Mouse (Mus musculus) embryonic facial prominence, embryonic 13.5 days (tissue): Measurements from ENCODE around the gene Rin3. TPM values are rescaled to one million over a fixed set of nuclear protein-coding genes. Genes with fewer than 3 reads are reported as not detected.

Experiments
- ATAC-seq: fragments of 200-750 bp; cut with Nextera tagmentation; 2 replicates; pipeline ENCODE4 v1.8.0; 2017; ENCODE audit warnings: low read depth; ENCODE audit not compliant: insufficient number of reproducible peaks, insufficient read depth, low FRiP score, low TSS enrichment
- H3K27ac ChIP-seq: fragments of 300-500 bp; sonication (generic); 2 replicates; pipeline ENCODE4 v1.5.1; 2015; ENCODE audit warnings: moderate library complexity, mild to moderate bottlenecking, inconsistent platforms
- H3K27me3 ChIP-seq: fragments of 300-500 bp; sonication (generic); 2 replicates; pipeline ENCODE4 v1.6.1; 2015; ENCODE audit warnings: mild to moderate bottlenecking, inconsistent platforms
- H3K36me3 ChIP-seq: fragments of 300-500 bp; sonication (generic); 2 replicates; pipeline ENCODE4 v1.6.1; 2015; ENCODE audit warnings: mild to moderate bottlenecking, inconsistent platforms
- H3K4me1 ChIP-seq: fragments of 300-500 bp; sonication (generic); 2 replicates; pipeline ENCODE4 v1.6.1; 2015; ENCODE audit warnings: inconsistent platforms
- H3K4me2 ChIP-seq: fragments of 300-500 bp; sonication (generic); 2 replicates; pipeline ENCODE4 v1.6.1; 2015; ENCODE audit warnings: moderate library complexity, mild to moderate bottlenecking, inconsistent platforms
- H3K4me3 ChIP-seq: fragments of 300-500 bp; sonication (generic); 2 replicates; pipeline ENCODE4 v1.5.1; 2015; ENCODE audit warnings: mild to moderate bottlenecking, inconsistent platforms
- H3K9ac ChIP-seq: fragments of 300-500 bp; sonication (generic); 2 replicates; pipeline ENCODE4 v1.6.1; 2015; ENCODE audit warnings: mild to moderate bottlenecking, inconsistent platforms
- H3K9me3 ChIP-seq: fragments of 300-500 bp; sonication (generic); 2 replicates; pipeline ENCODE4 v1.6.1; 2016; ENCODE audit warnings: inconsistent platforms
- WGBS: fragments of 180-500 bp; shearing (Covaris S2); methylation state at CpG from one replicate; pipeline ENCODE4 v1.1.7; 2015; ENCODE audit warnings: mixed read lengths; 5-methylcytosine and 5-hydroxymethylcytosine counted together
- polyA plus RNA-seq: library from polyadenylated mRNA; unstranded; fragments of >200 nt; fragmentation: Nextera tagmentation; extraction: Ambion mirVana; gene quantifications from 2 replicates; pipeline ENCODE4 v1.2.1, GENCODE M21; 2015

Rin3 gene
- polyA plus RNA-seq, 1 experiment from 2014 or later: 6.1 TPM

DNA sequence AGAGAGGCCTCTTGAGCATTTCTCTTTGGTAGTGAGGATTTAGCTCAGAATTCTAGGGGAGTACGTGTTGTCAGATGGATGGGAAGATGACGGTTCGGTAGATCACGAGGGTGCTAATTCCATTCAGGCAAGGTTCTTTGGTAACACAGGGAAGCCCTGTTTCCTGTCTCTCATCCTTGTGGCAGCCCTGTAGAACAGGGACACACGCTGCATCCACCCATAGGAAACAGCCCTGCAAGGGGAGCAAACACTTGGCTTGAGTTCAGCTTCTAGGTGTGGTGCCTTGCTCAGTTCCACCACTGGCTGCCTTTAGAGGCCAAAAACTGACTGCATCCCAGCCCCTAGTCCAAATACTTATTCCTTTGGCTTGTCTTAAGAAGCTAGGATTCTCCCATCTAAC lies 39.0 kb downstream of the Rin3 start:
- WGBS: 85% methylated on average over 5 of the region's 5 CpGs
- no peak for ATAC-seq

DNA sequence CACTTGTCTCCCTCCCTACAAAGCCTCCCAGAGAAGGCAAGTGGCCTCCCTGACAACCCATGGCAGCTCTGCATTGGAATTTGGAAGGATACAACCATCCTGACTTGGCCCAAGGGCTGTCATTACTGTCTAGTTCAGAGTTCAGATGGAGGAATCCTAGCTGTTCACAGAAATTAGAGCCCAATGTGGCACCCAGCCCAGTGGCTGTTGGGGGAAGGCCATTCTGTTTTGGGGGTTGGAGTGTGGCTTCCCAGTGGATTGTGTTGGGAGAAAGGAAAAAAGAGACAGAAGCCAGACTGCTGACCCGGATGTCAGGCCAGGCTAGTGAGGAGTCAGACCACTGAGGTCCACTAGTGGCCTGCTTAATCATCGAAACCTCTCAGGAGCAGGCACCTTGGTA lies 40.5 kb downstream of the Rin3 start:
- ATAC-seq: no peak
- Histone ChIP-seq H3K9ac (no peak overlapping the region), H3K27ac (peak overlapping the region; percentile 71), H3K4me3 (no peak overlapping the region), H3K4me1 (peaks cover 11% of the 10 kb centered on the region), H3K9me3 (no peaks in the 10 kb centered on the region), H3K27me3 (no peaks in the 10 kb centered on the region), H3K36me3 (no peaks in the 10 kb centered on the region), H3K4me2 (no peak overlapping the region)
- WGBS: 95% methylated on average over 2 of the region's 2 CpGs

More for the DNA sequence above, 39.0 kb downstream of the Rin3 start:
- Histone ChIP-seq H3K9me3 (no peaks in the 10 kb centered on the region), H3K27ac (no peak overlapping the region), H3K27me3 (no peaks in the 10 kb centered on the region), H3K4me3 (no peak overlapping the region), H3K9ac (no peak overlapping the region), H3K4me2 (no peak overlapping the region), H3K4me1 (peaks cover 17% of the 10 kb centered on the region), H3K36me3 (no peaks in the 10 kb centered on the region)

GRCm38 (mm10) chr12:102324156-102324885 lies 41.5 kb downstream of the Rin3 start:
- no peaks in the 10 kb centered on the region for H3K27me3 ChIP-seq
- H3K4me1 ChIP-seq: peaks cover 11% of the 10 kb centered on the region
- no peaks in the 10 kb centered on the region for H3K9me3 ChIP-seq
- H3K4me2 ChIP-seq: no peak overlapping the region
- H3K9ac ChIP-seq: no peak overlapping the region
- ATAC-seq: no peak
- no peak overlapping the region for H3K4me3 ChIP-seq
- peak overlapping the region; percentile 71; the same call in 1 of the 2 replicates for H3K27ac ChIP-seq
- no peaks in the 10 kb centered on the region for H3K36me3 ChIP-seq
- WGBS: 73% methylated on average over 6 of the region's 6 CpGs

GRCm38 (mm10) chr12:102324886-102325220 lies 42.0 kb downstream of the Rin3 start:
- Histone ChIP-seq H3K27ac (no peak overlapping the region), H3K9me3 (no peaks in the 10 kb centered on the region), H3K9ac (no peak overlapping the region), H3K27me3 (no peaks in the 10 kb centered on the region), H3K36me3 (no peaks in the 10 kb centered on the region), H3K4me2 (no peak overlapping the region), H3K4me3 (no peak overlapping the region), H3K4me1 (peaks cover 11% of the 10 kb centered on the region)
- WGBS: 85% methylated on average over 2 of the region's 2 CpGs
- ATAC-seq: no peak

DNA sequence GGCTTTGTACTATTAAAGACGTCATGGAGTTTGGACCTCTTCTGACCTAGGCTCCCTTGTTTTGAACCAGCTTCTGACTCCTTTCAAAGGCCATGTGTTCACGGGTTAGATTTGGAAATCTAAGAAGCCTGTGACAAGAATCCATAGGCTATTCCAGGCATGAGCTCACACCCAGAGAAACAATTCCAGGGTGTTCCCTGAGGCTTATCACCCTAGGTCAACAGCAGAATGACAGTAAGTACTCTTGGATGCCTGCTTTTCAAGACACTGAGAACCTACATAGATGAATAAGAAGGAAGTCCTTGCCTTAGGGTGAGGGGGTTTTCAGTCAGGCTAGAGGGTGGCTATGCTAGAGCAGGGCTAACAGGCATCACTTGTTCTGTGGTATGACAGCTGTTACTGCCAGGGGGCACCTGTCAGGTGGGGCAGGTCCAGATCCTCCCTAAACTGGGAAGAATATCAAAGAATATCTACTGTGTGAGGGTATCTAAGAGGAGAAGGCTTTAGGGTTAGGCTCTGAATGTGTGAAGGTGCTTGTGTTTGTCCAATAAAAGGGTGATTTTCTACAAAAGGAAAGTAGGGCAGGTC lies 44.0 kb downstream of the Rin3 start:
- Histone ChIP-seq H3K4me3 (no peak overlapping the region), H3K9me3 (no peaks in the 10 kb centered on the region), H3K4me2 (no peak overlapping the region), H3K9ac (no peak overlapping the region), H3K36me3 (no peaks in the 10 kb centered on the region), H3K4me1 (peaks cover 11% of the 10 kb centered on the region), H3K27me3 (no peaks in the 10 kb centered on the region), H3K27ac (no peak overlapping the region)
- ATAC-seq: no peak
- WGBS: 66% methylated on average over 2 of the region's 2 CpGs

DNA sequence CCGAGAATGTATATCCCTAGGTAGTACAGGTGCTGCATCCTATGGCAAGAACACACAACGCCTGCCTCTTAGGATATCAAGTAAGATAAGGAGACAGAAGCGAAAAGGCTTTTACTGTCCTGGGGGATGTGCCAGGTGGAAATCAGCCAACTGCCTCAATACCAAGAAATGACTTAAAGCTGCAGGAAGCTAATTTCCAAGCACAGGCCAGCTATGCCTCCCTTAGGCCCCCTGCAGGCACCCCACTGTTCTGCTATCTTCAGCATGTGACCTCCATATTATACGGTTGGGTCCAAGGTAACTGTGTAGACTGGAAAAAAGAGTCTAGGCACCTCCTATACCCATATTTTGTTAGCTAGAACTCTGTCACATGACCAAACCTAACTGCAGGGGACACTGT lies 44.7 kb downstream of the Rin3 start:
- peaks cover 11% of the 10 kb centered on the region for H3K4me1 ChIP-seq
- H3K9me3 ChIP-seq: no peaks in the 10 kb centered on the region
- no peaks in the 10 kb centered on the region for H3K36me3 ChIP-seq
- no peak overlapping the region for H3K4me2 ChIP-seq
- no peak overlapping the region for H3K27ac ChIP-seq
- 85% methylated on average over 4 of the region's 4 CpGs for WGBS
- no peak overlapping the region for H3K9ac ChIP-seq
- no peak overlapping the region for H3K4me3 ChIP-seq
- no peak for ATAC-seq
- no peaks in the 10 kb centered on the region for H3K27me3 ChIP-seq

DNA sequence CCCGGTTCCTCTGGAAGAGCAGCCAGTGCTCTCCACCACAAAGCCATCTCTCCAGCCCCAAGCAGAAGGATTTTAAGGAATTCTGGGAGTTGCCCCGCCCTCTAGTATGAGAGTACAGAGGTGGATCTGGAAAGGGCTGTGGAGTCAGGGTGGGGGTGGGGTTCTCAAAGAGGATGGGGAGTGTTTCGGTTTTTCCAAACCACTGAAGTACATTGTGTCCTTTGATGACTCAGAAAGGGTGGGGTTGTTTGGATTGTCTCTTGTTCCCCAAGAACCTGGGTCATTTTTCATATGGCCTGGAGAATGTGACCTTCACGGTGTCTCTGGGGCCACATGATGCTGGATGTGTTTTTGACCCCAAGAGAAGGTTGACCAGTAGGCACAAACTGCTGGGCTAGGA lies 45.2 kb downstream of the Rin3 start:
- peaks cover 11% of the 10 kb centered on the region for H3K4me1 ChIP-seq
- 87% methylated on average over 4 of the region's 4 CpGs for WGBS
- H3K27me3 ChIP-seq: no peaks in the 10 kb centered on the region
- H3K27ac ChIP-seq: no peak overlapping the region
- no peak overlapping the region for H3K4me2 ChIP-seq
- H3K4me3 ChIP-seq: no peak overlapping the region
- ATAC-seq: no peak
- H3K9me3 ChIP-seq: no peaks in the 10 kb centered on the region
- H3K36me3 ChIP-seq: no peaks in the 10 kb centered on the region
- H3K9ac ChIP-seq: no peak overlapping the region

- H3K9ac ChIP-seq: no peak overlapping the region
- no peak overlapping the region for H3K4me2 ChIP-seq
- no peak for ATAC-seq
- H3K4me1 ChIP-seq: no peaks in the 10 kb centered on the region
- no peaks in the 10 kb centered on the region for H3K9me3 ChIP-seq
- no peak overlapping the region for H3K27ac ChIP-seq
- H3K36me3 ChIP-seq: no peaks in the 10 kb centered on the region
- H3K4me3 ChIP-seq: no peak overlapping the region
- no peaks in the 10 kb centered on the region for H3K27me3 ChIP-seq
- 93% methylated on average over 4 of the region's 4 CpGs for WGBS
Measured at GRCm38 (mm10) chr12:102330188-102330587, 47.3 kb downstream of the Rin3 start.

DNA sequence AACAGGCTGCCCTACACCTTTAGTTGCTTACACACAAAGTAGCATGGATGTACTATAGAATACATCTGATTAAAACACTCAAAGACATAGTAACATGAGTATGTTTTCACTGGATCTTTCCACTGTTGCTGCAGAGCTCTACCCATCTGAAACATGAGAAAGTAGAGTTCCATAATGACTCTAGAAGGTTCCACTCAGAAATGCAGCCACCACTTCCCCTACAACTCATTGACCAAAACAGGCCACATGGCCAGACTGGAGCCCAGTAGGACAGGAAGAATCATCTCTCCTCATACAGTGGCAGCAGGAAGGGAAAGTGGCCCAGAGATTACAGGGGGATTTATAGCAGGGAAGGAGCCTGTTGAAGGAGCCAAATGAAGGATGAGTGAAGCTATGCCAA lies 47.9 kb downstream of the Rin3 start:
- Histone ChIP-seq H3K4me1 (no peaks in the 10 kb centered on the region), H3K9me3 (no peaks in the 10 kb centered on the region), H3K9ac (no peak overlapping the region), H3K4me2 (no peak overlapping the region), H3K27ac (no peak overlapping the region), H3K36me3 (no peaks in the 10 kb centered on the region), H3K4me3 (no peak overlapping the region), H3K27me3 (no peaks in the 10 kb centered on the region)
- ATAC-seq: no peak

- Histone ChIP-seq H3K27me3 (no peaks in the 10 kb centered on the region), H3K9me3 (no peaks in the 10 kb centered on the region), H3K9ac (no peak overlapping the region), H3K36me3 (no peaks in the 10 kb centered on the region), H3K4me3 (no peak overlapping the region), H3K4me2 (no peak overlapping the region), H3K4me1 (no peaks in the 10 kb centered on the region), H3K27ac (no peak overlapping the region)
- no peak for ATAC-seq
- 95% methylated on average over 2 of the region's 2 CpGs for WGBS
Measured at GRCm38 (mm10) chr12:102333101-102333500, 50.3 kb downstream of the Rin3 start.

DNA sequence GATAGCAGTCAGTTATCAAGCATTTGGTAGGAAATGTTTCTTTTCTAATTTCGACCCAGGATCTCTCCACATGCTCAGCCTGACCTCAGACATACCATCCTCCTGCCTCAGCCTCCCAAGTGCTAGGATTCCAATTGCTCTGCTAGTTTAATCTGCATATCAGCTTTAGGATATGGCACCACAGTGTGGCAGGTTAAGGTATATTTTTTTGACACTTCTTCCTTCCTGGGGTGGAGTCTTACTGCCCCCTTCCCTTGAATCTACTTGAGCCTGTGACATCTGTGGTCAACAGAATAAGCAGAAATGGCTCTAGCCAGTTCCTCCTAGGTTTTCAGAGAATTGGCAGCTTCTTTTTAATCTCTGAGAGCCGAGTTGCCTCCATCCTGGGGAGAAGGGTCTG lies 56.2 kb downstream of the Rin3 start:
- Histone ChIP-seq H3K27me3 (no peaks in the 10 kb centered on the region), H3K36me3 (no peaks in the 10 kb centered on the region), H3K27ac (no peak overlapping the region), H3K9ac (no peak overlapping the region), H3K4me3 (no peak overlapping the region), H3K4me2 (no peak overlapping the region), H3K4me1 (peaks cover 8% of the 10 kb centered on the region; the same call in 1 of the 2 replicates), H3K9me3 (no peaks in the 10 kb centered on the region)
- ATAC-seq: no peak
- WGBS: 70% methylated on average over 2 of the region's 2 CpGs

DNA sequence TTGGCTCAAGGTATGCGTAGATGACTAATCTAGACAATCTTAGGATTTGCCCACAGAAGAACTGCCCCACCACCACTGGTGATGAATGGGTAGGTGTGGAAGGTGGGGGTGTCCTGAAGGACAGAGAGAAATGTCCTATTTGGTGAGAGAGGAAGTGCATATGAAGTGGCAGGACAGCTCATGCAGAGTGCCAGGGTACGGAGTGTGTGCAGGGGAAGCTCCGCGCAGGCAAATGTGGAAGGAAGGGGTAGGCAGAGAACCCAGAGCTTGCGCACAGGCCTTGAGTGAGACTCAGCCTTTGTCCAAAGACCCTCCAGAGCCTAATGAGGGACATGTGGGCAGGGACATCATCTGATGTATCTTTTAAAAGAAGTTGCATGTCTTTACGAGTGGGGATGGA lies 57.6 kb downstream of the Rin3 start:
- Histone ChIP-seq H3K4me2 (no peak overlapping the region), H3K27ac (no peak overlapping the region), H3K27me3 (no peaks in the 10 kb centered on the region), H3K9me3 (no peaks in the 10 kb centered on the region), H3K36me3 (no peaks in the 10 kb centered on the region), H3K4me1 (peaks cover 15% of the 10 kb centered on the region), H3K9ac (no peak overlapping the region), H3K4me3 (no peak overlapping the region)
- 86% methylated on average over 6 of the region's 6 CpGs for WGBS
- no peak for ATAC-seq
